Mouse (Mus musculus) left cerebral cortex, adult 8-10 months (tissue): ENCODE results near the gene Slit3. TPM values are rescaled to one million over a fixed set of nuclear protein-coding genes. Genes with fewer than 3 reads are reported as not detected.

Experiments used
- DNase-seq, 2 experiments: peaks; one replicate each; pipeline ENCODE4 v3.0.0; 2022; ENCODE audit warnings: low spot score in 2 of 2
- total RNA-seq, 4 experiments: library from RNA; stranded (reverse); gene quantifications; 2 replicates each; pipeline ENCODE4 v1.2.4; 2022

The Slit3 gene
- total RNA-seq, 4 experiments from 2014 or later = 41.7 to 49.2 (median 48.2) TPM

DNA sequence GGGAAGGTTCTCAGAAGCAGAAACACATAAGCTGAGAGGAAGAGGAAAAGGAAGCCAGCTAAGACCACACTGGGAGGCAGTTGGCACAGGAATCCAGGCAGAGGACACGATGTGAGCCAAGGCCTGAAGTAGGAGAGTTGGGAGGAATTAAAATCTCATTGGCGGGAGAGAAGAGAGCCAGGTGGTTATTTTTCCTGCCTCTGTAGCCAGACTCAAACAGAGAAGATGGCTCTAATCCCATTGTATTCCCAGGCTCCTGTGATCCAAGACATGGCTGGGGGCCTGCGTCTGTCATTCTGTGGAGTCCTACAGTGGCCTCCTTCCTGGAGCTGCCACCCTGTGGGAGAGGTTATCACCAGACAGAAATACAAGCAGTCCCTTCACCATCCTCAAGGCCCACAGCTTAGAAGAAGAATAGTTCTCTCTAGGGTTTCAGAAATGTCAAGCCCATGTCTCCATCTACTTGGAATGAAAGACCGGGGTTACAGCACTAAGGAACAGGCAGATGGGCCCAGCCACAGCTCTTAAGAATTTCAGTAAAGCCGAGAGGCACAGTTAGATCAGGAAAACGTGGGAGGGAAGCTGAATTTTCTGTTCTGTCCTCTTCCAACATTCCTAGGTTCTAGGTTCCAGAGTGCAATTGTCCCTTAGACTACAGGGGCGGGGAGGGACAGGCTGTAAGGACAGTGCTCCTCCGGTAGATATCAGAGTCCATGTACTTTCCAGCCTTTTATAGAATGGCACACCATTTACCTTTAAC, 183.4 kb downstream of the Slit3 start:
- DNase-seq = no peak

- no peak for DNase-seq
Measured at GRCm38 (mm10) chr11:35305111-35305510, 184.1 kb downstream of the Slit3 start.

DNA sequence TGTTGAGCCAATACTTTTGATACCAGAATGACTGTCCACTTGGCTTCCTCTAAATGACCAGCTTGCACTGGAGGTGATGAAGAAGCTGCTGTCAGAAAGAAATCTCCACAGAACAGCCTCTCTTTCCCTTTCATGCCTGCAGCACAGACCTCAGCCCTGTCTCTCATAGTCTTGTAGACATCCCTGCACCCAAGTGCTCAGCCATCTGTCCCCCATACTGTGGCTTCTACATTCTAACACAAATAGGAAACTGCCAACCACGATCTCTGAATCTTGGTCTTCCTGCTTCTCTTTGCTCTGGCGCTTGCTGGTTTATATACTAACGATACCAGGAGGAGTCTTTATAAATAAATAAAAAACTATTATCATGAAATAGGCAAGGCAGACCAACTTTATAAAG, 184.9 kb downstream of the Slit3 start:
- no peak for DNase-seq

DNA sequence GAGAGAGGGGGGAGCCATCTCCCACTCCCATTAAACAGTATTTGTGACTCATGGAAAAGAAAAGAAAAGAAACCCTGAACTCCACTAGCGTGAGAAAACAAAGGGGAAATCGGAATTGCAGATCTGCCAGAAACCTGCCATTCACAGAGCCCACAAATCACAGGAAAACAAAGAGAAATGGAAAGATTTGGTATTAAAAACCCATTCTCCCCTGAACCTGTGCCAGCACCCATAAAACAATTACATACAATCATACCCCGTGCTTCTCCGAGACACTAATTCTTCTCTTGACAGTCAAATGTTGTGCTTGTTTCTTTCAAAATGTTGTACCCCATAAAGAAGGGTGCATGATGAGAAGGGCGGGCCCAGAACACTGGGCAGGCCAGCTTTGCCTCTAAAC, 185.9 kb downstream of the Slit3 start:
- no peak for DNase-seq

DNA sequence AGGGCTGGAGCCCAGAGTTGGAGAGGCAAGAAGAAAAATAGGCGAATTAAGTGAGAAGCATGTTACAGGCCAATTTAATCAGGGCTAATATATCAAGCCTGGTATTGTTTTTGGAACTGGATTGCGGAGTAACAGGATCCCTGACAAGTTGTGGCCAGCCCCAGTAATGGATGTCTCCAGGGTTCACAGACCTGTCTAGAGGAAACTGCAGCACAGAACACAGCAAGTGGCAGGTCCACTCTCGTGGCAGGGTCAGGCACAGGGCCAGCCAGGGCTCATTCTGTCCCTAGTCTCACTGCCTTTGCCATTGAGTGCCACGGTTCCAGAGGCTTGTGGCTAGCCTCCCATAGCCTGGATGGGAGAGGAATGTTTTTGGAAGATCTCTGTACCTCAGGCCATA, 187.0 kb downstream of the Slit3 start:
- no peak for DNase-seq

GRCm38 (mm10) chr11:35315449-35316028, 194.5 kb downstream of the Slit3 start:
- no peak for DNase-seq

GRCm38 (mm10) chr11:35317221-35317620, 196.2 kb downstream of the Slit3 start:
- DNase-seq = no peak

DNA sequence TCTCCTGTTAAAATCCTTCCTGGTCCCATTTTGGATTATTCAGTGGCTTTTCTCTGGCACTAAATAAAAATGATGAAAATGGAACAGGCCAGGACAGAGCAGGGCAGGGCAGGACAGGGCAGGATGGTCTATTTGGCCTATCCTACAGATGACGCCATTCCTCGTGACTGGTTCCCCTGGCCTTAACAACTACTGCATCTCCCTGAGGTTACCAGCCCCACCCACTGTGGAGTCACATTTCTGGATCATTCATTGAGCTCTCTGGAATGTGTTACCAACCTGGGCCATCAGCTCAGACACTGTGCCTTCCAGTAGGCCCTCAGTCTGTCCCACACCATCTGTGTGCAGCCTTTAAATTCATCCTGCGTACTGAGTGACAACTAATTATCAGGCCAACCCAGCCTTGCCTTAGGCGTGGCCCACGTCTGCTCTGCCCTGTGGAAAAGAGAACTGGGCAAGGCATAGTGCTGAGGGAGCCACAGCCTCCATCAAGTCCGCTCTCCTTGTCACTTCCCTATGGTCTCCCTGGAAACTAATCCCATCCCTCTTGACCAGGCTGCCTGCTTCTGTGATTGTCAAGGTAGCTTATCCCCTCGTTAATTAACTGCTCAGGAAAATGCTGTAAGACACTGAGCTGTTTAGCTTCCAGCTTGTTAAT, 196.9 kb downstream of the Slit3 start:
- DNase-seq = no peak

DNA sequence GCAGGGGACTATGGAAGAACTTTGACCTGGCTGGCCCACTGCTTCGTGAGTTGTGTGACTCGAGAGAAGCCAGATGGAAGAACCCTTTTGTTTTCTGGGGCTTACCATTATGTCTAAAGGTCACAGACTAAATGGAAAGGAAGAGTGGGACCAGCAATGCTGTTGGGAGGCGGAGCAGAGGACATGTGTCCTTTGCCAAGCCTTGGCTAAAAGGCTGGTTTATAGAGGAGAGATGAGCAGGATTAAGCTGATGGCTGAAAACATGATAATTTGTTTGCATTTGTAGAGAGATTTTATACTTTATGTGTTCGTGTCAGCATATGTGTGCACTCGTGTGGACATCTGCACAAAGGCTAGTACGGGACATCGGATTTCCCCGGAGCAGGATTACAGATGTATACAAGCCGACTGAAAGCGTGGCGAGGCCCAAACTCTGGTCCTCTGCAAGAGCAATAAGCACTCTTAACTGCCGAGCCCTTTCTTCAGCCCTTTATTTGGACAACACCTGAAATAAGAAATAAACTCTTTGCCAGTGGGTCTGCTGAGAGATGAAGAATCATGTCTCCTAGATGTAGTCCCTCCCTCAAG, 197.5 kb downstream of the Slit3 start:
- no peak for DNase-seq

DNA sequence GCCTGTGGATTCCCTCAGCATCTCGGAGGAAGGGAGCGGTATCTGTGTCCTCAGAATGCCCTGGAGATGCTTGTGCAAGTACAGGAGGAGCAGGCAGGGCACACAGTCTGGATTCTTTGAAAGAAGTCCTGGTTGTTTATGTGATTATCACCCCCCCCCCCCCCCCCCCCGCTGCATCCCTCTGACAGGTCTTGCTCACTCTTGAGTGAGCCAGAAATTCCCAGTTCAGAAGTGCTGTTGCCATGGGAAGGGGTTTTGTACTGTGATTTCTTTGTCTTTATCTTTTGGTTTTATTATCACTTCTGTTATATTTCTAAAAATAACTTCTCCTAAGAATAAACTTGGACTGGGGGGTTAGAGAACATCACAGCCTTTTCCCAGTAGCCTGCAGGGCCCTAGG, 199.5 kb downstream of the Slit3 start:
- DNase-seq = no peak

DNA sequence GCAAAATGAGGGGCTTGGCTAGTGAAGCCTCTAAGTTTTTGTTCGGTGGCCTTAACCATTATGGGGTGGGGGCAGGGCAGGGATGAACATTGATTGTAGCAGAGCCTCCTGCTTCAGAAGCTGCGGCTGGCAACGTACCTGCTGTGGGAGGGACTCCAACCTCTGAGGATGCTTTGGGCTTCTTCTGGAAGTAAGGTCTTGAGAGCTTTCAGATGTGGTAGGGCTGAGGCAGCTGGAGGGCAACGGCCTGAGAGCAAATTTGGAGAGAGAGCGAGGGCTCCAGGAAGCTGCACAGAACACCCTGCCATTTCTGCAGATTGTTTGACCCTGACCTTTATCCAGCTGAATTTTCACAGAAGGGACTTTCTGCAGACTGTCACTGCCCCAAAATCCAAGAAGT, 203.4 kb downstream of the Slit3 start:
- DNase-seq = no peak

DNA sequence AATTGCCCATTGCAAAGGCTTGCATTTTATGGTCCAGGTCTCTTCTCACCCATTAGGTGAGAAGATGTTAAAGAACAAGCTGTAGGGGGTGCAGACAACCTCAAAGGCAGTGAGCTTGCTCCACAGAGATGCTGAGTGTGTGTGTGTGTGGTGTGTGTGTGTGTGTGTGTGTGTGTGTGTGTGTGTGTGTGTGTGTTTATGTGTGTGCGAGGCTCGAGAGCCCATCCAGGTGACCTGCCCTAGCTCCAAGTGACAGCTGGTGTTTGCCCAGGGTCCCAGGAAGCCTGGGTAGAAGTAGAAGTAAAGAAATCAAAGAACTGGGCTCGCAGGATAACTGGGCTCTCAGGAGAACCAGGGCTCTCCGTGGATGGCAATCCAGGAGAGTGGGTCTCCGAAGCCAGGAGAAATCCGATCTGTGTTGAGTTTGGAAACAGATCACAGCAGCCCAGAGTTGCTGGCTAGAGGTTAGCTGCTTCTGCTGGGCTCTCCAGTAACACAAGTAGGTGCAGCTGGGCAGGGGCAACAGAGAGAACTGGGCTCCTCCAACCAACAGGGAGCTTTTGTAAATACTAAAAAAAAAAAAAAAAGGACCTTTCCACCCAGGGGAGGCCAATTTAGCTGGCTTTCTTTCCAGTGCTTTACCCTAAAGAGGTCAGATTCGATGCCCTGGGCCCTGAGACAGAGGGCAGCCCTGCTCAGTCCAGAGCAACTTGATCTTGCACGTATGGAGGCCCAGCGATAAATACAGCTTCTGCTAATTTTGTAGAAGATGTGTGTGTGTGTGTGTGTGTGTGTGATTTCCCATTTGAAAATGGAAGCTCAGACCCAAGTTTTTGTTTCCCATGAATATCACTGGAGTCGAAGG, 204.3 kb downstream of the Slit3 start:
- DNase-seq = no peak

GRCm38 (mm10) chr11:35326346-35326745, 205.3 kb downstream of the Slit3 start:
- DNase-seq = no peak

DNA sequence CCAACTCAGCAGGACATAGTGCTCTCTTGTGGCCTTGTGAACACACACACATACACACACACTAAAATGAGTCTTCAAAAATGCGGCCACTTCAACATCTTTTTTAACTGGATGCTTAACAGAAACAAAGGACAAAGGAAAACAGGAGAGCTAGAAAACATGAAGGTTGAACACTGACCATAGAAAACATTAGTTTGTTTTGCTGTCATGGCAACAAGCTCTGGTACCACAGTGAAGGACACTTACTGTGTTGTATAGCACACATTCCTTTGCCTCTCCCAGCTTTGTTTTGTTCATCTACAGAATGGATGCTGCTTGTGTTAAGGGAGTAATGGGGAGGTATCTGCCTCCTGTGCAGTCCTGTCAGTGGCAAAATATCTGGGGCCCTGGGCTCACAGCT, 206.9 kb downstream of the Slit3 start:
- DNase-seq = no peak

GRCm38 (mm10) chr11:35331476-35331875, 210.5 kb downstream of the Slit3 start:
- no peak for DNase-seq

DNA sequence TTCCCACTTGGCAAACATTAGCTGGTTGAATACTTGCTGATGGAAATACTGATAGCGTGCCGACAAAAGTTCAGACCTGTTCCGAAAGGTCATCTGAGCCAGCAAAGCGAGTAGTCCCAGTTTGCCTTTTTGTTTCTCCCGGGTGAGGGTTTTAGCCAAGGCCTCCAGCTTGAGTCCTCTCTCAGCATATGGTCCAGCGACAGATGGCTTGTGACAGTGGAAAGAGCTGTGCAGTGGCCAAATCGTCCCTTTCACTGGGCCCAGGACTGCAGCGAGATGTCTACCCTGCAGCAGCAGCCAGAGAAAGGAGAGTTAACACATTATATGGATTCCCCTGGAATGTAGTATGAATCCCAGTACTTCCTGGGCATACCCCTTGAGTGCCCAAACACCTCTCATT, 215.5 kb downstream of the Slit3 start:
- DNase-seq = no peak

DNA sequence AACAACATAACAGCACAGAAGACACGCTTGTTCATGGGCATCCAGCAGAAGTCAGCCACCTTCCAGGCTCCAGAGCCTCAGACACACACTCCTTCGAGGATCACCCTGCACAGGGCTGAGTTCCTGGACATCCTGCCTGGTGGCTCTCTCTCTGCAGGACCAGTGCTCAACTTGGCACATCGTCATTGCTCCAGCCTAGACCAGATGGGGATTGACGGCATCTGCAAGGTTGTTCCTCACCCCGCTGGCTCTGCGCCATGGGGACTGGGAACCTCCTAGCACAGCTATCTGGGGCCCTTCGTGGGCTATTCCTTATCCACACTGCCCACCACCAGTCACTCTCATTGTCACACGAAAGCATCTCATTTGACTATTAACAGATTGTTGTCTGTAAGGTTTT, 216.5 kb downstream of the Slit3 start:
- peak in 1 of 2 experiments; percentile 18 for DNase-seq

DNA sequence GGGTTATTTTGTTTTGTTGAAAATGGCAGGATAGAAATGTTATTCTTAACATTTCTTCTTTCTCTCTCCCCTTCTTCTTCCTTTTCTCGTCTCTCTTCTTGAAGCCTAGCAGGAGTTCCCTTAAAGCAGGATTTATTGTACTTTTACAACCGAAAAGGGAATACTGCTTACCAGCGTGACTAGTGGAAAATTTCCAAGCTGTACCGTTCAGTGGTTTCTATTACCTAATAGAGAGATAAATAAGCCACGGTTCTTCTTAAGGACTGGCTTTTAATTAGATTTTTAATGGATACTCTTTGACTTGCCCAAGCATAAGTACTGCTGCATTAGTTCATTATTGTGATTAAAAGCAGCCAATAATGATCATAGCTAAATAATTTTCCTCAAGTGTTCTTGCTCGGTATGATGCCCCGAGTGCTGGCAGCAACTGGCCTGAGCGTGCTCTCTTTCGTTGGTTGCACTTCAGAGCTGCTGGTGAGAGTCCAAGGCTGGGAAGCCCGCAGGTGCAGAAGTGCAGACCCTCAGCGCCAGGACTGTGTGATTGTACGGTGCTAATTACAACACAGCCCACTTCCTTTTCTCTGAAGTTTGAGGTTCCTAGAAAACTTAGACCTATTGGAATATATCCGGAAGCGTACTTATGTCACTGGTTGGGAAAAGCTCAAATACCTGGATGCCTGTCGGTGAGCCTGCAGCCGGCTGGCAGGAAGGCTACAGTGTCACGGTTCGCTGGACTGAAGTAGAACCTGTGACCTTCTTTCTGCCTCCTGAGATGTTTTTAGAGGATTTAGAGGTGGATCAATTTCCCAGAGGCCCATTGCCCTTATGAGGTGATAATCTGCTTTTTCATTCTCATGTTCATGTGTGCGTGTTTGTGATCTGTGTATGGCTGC, 217.1 kb downstream of the Slit3 start:
- no peak for DNase-seq

GRCm38 (mm10) chr11:35340752-35341151, 219.7 kb downstream of the Slit3 start:
- DNase-seq = no peak

GRCm38 (mm10) chr11:35342486-35342885, 221.5 kb downstream of the Slit3 start:
- peak in 1 of 2 experiments; percentile 52 for DNase-seq
